In the genomic region with DNA sequence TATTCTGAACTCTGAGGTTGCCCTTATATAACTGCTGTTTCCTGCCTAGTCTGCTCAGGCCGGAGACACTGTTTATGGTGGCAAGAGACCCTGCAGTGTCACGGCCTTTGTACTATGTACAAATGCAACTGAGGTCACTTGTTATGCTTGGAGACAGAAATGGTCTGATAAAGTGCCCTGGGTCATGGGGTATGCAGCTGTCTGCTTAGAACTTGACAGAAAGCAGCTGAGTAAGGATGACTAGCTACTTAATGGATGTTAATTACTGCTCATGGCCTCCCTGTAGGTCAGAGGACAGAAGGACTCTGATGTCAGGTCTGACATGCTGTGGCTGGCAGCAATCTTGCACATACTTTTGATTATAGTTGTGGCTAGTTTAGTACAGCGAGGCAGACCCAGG, we compare ENCODE assay signal across 13 mouse cellular contexts.
DNase-seq lines count a peak whose midpoint lies in the region; ATAC-seq lines count a peak whose summit lies in the region.
"Had no signal": no experiment of that assay in that cellular context is flagged by ENCODE, and none has a peak within 500 bp of the region (broad histone marks: within the 10 kb centered on the region; RNA-seq: fewer than 3 reads in every experiment).

No protein-coding gene starts in this region.

- no peaks in the 10 kb centered on the region for H3K27me3 ChIP-seq in heart, embryonic 10.5 days (ENCODE audit: insufficient read depth, poor library complexity, severe bottlenecking)
- H3K27me3 ChIP-seq in embryonic facial prominence, embryonic 11.5 days (ENCODE audit: control insufficient read depth, insufficient read depth, low read length): no peaks in the 10 kb centered on the region
- H3K27me3 ChIP-seq: lung, embryonic 15.5 days had no signal

- no peaks in the 10 kb centered on the region for H3K9me3 ChIP-seq in heart, embryonic 10.5 days
- H3K9me3 ChIP-seq in embryonic facial prominence, embryonic 11.5 days (replicated peaks; ENCODE audit: control insufficient read depth, low read length): no peaks in the 10 kb centered on the region
- H3K9me3 ChIP-seq: lung, embryonic 15.5 days had no signal

- H3K4me2 ChIP-seq in embryonic facial prominence, embryonic 11.5 days (ENCODE audit: low read depth, low read length): no peak overlapping the region
- H3K4me2 ChIP-seq: lung, embryonic 15.5 days had no signal

- peak; percentile 87 for ATAC-seq in embryonic facial prominence, embryonic 11.5 days (replicated peaks; ENCODE audit: insufficient number of reproducible peaks, low FRiP score, low TSS enrichment, low read depth)
- ATAC-seq in CD4-positive, CD25-positive, alpha-beta regulatory T cell, adult 4 months: no peak

- H3K4me1 ChIP-seq in heart, embryonic 10.5 days: no peaks in the 10 kb centered on the region
- H3K4me1 ChIP-seq in embryonic facial prominence, embryonic 11.5 days (ENCODE audit: control insufficient read depth, insufficient read depth, low read length): no peaks in the 10 kb centered on the region
- H3K4me1 ChIP-seq: lung, embryonic 15.5 days had no signal

- intact Hi-C loops in heart, postnatal 25 days (cut with DNase I): no loop called here

- H3K4me3 ChIP-seq in heart, embryonic 10.5 days: no peak overlapping the region
- no peak overlapping the region for H3K4me3 ChIP-seq in embryonic facial prominence, embryonic 11.5 days (ENCODE audit: low read depth, low read length)
- H3K4me3 ChIP-seq: layer of hippocampus, adult 2 months; lung, embryonic 15.5 days had no signal

- no peaks in the 10 kb centered on the region for H3K36me3 ChIP-seq in heart, embryonic 10.5 days
- H3K36me3 ChIP-seq in embryonic facial prominence, embryonic 11.5 days (replicated peaks; ENCODE audit: control insufficient read depth, insufficient read depth, low read depth, low read length): no peaks in the 10 kb centered on the region
- H3K36me3 ChIP-seq: lung, embryonic 15.5 days had no signal

- WGBS in heart, embryonic 10.5 days: 39% methylated on average over 3 of the region's 3 CpGs
- 12% methylated on average over 3 of the region's 3 CpGs for WGBS in embryonic facial prominence, embryonic 11.5 days

- DNase-seq in heart, adult 11 months: peak; percentile 94
- no peak for DNase-seq in heart, embryonic 10.5 days (ENCODE audit: low spot score)
- peak; percentile 19 for DNase-seq in embryonic facial prominence, embryonic 11.5 days (ENCODE audit: low spot score)
- peak; percentile 18 for DNase-seq in heart, postnatal 25 days (ENCODE audit: low spot score)
- DNase-seq in kidney, postnatal 36 days: peak; percentile 46 to 48
- DNase-seq in urinary bladder, adult 2 months (ENCODE audit: low spot score): no peak
- no peak for DNase-seq in frontal cortex, postnatal 36 days (ENCODE audit: low spot score in 2 of 2)
- DNase-seq: cerebellum, adult 8-10 months; right cerebral cortex, postnatal 25 days; thymus, postnatal 14 days had no signal

- H3K9ac ChIP-seq in embryonic facial prominence, embryonic 11.5 days (replicated peaks; ENCODE audit: low read length): no peak overlapping the region
- H3K9ac ChIP-seq: lung, embryonic 15.5 days had no signal

- no peak overlapping the region for H3K27ac ChIP-seq in heart, embryonic 10.5 days
- H3K27ac ChIP-seq in embryonic facial prominence, embryonic 11.5 days (replicated peaks; ENCODE audit: low read depth, low read length): no peak overlapping the region
- H3K27ac ChIP-seq: layer of hippocampus, adult 2 months; lung, embryonic 15.5 days had no signal

Comparison
In these comparisons a context has a peak if more than half of its experiments do, and no peak if none do; other contexts are left out.
1. DNase-seq: peak in heart, adult 11 months (single experiment), embryonic facial prominence, embryonic 11.5 days (single experiment), heart, postnatal 25 days (single experiment) and kidney, postnatal 36 days (2 of 2); none in heart, embryonic 10.5 days (single experiment), urinary bladder, adult 2 months (single experiment) and frontal cortex, postnatal 36 days (0 of 2).